Mouse (Mus musculus) myocyte (in vitro differentiated cells): ENCODE measurements around the gene Kcng3. TPM values are rescaled to one million over a fixed set of nuclear protein-coding genes. Genes with fewer than 3 reads are reported as not detected.

Experiments used
- H3K27me3 ChIP-seq: one replicate; pipeline ENCODE4 v1.6.1; 2011; ENCODE audit not compliant: control insufficient read depth, insufficient read depth, insufficient read length
- H3K36me3 ChIP-seq: one replicate; pipeline ENCODE4 v1.6.1; 2011; ENCODE audit not compliant: control insufficient read depth, insufficient read depth
- H3K4me2 ChIP-seq: one replicate; pipeline ENCODE4 v1.6.1; 2011; ENCODE audit warnings: low read depth, control low read depth
- H3K4me3 ChIP-seq: one replicate; pipeline ENCODE4 v1.5.1; 2011; ENCODE audit warnings: mild to moderate bottlenecking, control low read depth, moderate library complexity
- H3K79me2 ChIP-seq: one replicate; pipeline ENCODE4 v1.6.1; 2011; ENCODE audit not compliant: control insufficient read depth, insufficient read depth
- H3ac ChIP-seq: one replicate; pipeline ENCODE4 v1.6.1; 2011; ENCODE audit not compliant: control insufficient read depth, insufficient read length
- CEBPB ChIP-seq: IDR thresholded peaks from 2 replicates; pipeline ENCODE4 v1.6.1; 2011; ENCODE audit warnings: mild to moderate bottlenecking, moderate library complexity; ENCODE audit not compliant: poor library complexity, insufficient read depth, severe bottlenecking
- E2F4 ChIP-seq: IDR thresholded peaks from one replicate; pipeline ENCODE4 v1.6.1; 2011; ENCODE audit warnings: mild to moderate bottlenecking, control low read depth, moderate library complexity; ENCODE audit not compliant: insufficient read depth
- MAX ChIP-seq: IDR thresholded peaks from one replicate; pipeline ENCODE4 v1.6.1; 2011; ENCODE audit warnings: low read depth, mild to moderate bottlenecking, control low read depth
- MYOD1 ChIP-seq, 3 experiments: IDR thresholded peaks; one replicate each; pipeline ENCODE4 v1.6.1; 2011; ENCODE audit warnings: control low read depth in 2 of 3, low read depth in 2 of 3, mild to moderate bottlenecking in 2 of 3, moderate library complexity in 1 of 3; ENCODE audit not compliant: insufficient read length in 2 of 3, control insufficient read depth in 1 of 3
- MYOG ChIP-seq, 3 experiments: IDR thresholded peaks; one replicate each; pipeline ENCODE4 v1.6.1; 2011; ENCODE audit warnings: control low read depth in 2 of 3, low read depth in 2 of 3, mild to moderate bottlenecking in 2 of 3; ENCODE audit not compliant: insufficient read length in 2 of 3, control insufficient read depth in 1 of 3, insufficient read depth in 1 of 3
- POLR2A ChIP-seq: IDR thresholded peaks from one replicate; pipeline ENCODE4 v1.6.1; 2011; ENCODE audit warnings: low read depth, mild to moderate bottlenecking, control low read depth, moderate library complexity; ENCODE audit not compliant: insufficient read length
- POLR2AphosphoS2 ChIP-seq: IDR thresholded peaks from one replicate; pipeline ENCODE4 v1.6.1; 2011; ENCODE audit warnings: low read depth, control low read depth; ENCODE audit not compliant: insufficient read length
- REST ChIP-seq: IDR thresholded peaks from one replicate; pipeline ENCODE4 v1.6.1; 2011; ENCODE audit warnings: mild to moderate bottlenecking, control low read depth, moderate library complexity; ENCODE audit not compliant: insufficient read depth, insufficient read length
- SRF ChIP-seq: IDR thresholded peaks from one replicate; pipeline ENCODE4 v1.6.1; 2011; ENCODE audit warnings: low read depth; ENCODE audit not compliant: control insufficient read depth, insufficient read length
- TCF12 ChIP-seq: IDR thresholded peaks from one replicate; pipeline ENCODE4 v1.6.1; 2011; ENCODE audit warnings: mild to moderate bottlenecking, control low read depth; ENCODE audit not compliant: poor library complexity, insufficient read depth, severe bottlenecking
- TCF3 ChIP-seq: IDR thresholded peaks from one replicate; pipeline ENCODE4 v1.6.1; 2011; ENCODE audit warnings: low read depth, control low read depth; ENCODE audit not compliant: insufficient read length
- USF1 ChIP-seq: IDR thresholded peaks from one replicate; pipeline ENCODE4 v1.6.1; 2011; ENCODE audit warnings: low read depth, mild to moderate bottlenecking, control low read depth, moderate library complexity
- polyA plus RNA-seq: library from polyadenylated mRNA; unstranded; fragments of >200 nt; fragmentation: generic; extraction: Trizol; gene quantifications from one replicate; pipeline ENCODE4 v1.2.1, GENCODE M21; 2012; ENCODE audit warnings: missing spikeins

The Kcng3 gene
- polyA plus RNA-seq, 1 experiment, result not detected

DNA sequence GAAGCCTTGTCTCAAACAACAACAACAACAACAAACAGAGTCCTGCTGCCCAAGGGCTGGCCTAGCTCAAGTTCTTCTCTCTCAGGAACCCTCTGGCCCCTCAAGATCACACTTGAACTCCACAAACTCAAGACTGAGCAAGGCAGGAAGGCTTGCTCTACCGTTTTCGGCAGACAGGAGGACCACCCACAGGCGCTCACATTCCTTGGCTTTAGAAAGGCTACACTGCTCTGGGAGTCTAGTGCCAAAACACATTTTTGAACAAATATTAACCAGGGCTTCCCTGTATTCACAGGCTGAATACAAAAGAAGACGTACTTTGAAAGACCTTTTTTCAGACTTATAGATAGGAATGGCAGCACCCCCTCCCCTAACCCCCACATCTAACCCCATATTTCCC lies 59.3 kb downstream of the Kcng3 start:
- Histone ChIP-seq H3K27me3 (no peaks in the 10 kb centered on the region), H3K4me3 (no peak overlapping the region), H3K36me3 (no peaks in the 10 kb centered on the region), H3ac (no peak overlapping the region), H3K79me2 (no peaks in the 10 kb centered on the region), H3K4me2 (no peak overlapping the region)
- no peak for TF ChIP-seq REST
- no peak for TF ChIP-seq MAX
- no peak for TF ChIP-seq SRF
- no peak for TF ChIP-seq POLR2A
- no peak for TF ChIP-seq TCF12
- TF ChIP-seq MYOD1 (IDR thresholded peaks at IDR 0.05; ENCODE audit: control insufficient read depth in 1 of 3, insufficient read length in 2 of 3, low read depth in 2 of 3), result no peak
- TF ChIP-seq MYOG (IDR thresholded peaks at IDR 0.05; ENCODE audit: control insufficient read depth in 1 of 3, insufficient read depth in 1 of 3, insufficient read length in 2 of 3, low read depth in 2 of 3), result no peak
- no peak for TF ChIP-seq E2F4
- no peak for TF ChIP-seq POLR2AphosphoS2
- no peak for TF ChIP-seq USF1
- no peak for TF ChIP-seq CEBPB
- TF ChIP-seq TCF3, result no peak

GRCm38 (mm10) chr17:83567375-83567774 lies 64.3 kb downstream of the Kcng3 start:
- Histone ChIP-seq H3K79me2 (no peaks in the 10 kb centered on the region), H3K36me3 (no peaks in the 10 kb centered on the region), H3K27me3 (no peaks in the 10 kb centered on the region), H3K4me3 (no peak overlapping the region), H3ac (no peak overlapping the region), H3K4me2 (no peak overlapping the region)
- TF ChIP-seq MYOD1 (IDR thresholded peaks at IDR 0.05; ENCODE audit: control insufficient read depth in 1 of 3, insufficient read length in 2 of 3, low read depth in 2 of 3), result no peak
- TF ChIP-seq POLR2A, result no peak
- TF ChIP-seq USF1, result no peak
- no peak for TF ChIP-seq TCF12
- TF ChIP-seq REST, result no peak

DNA sequence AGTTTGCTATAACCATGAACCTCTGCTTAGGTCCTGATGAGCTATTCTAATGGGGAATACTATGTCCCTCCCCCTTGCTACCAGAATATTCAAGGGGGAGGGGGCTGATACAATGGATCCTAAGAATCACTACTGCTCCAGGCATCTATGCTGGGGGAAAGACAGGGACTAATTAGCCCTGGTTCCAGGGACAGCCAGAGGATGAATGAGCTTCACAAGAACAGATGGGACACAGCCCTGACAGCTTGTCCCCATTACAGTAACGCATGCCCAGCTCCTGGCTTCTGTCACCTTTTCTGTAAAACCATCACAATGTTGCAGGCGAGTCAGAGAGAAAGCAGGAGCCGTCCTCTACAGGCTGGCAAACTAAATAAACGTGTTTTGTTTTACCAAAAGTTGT lies 66.2 kb downstream of the Kcng3 start:
- Histone ChIP-seq H3K27me3 (no peaks in the 10 kb centered on the region), H3K36me3 (no peaks in the 10 kb centered on the region), H3ac (no peak overlapping the region), H3K79me2 (no peaks in the 10 kb centered on the region), H3K4me2 (no peak overlapping the region), H3K4me3 (no peak overlapping the region)
- TF ChIP-seq MYOD1 (IDR thresholded peaks at IDR 0.05; ENCODE audit: control insufficient read depth in 1 of 3, insufficient read length in 2 of 3, low read depth in 2 of 3) (no peak), TCF3 (no peak), POLR2A (no peak)

GRCm38 (mm10) chr17:83564119-83564820 lies 67.4 kb downstream of the Kcng3 start:
- no peak overlapping the region for H3ac ChIP-seq
- no peaks in the 10 kb centered on the region for H3K27me3 ChIP-seq
- no peak overlapping the region for H3K4me3 ChIP-seq
- no peaks in the 10 kb centered on the region for H3K36me3 ChIP-seq
- H3K79me2 ChIP-seq, result no peaks in the 10 kb centered on the region
- no peak overlapping the region for H3K4me2 ChIP-seq
- TF ChIP-seq POLR2AphosphoS2 (no peak), USF1 (no peak), POLR2A (no peak), E2F4 (no peak), SRF (no peak), TCF3 (no peak), REST (no peak), MAX (no peak), CEBPB (no peak), TCF12 (no peak), MYOG (IDR thresholded peaks at IDR 0.05; ENCODE audit: control insufficient read depth in 1 of 3, insufficient read depth in 1 of 3, insufficient read length in 2 of 3, low read depth in 2 of 3) (no peak), MYOD1 (IDR thresholded peaks at IDR 0.05; ENCODE audit: control insufficient read depth in 1 of 3, insufficient read length in 2 of 3, low read depth in 2 of 3) (no peak)

DNA sequence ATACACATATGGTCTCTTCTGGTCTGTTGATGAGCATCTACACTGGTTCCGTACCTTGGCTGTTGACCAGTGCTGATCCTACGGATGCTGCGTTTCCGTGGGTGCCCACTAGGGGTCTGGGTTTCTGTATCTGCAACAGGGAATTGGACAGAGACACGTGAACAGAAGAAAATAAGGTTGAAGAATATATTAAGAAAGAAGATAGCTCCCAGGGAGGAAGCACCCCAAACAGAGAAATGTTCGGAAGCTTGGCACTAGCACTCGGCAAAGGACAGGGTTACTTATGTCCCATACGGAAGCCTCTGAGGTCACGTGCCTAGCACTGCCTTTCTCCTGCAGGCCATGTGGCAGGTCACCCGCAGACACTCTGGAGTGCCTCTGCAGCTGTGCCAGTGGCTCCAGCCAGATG lies 68.0 kb downstream of the Kcng3 start:
- H3ac ChIP-seq, result no peak overlapping the region
- no peaks in the 10 kb centered on the region for H3K79me2 ChIP-seq
- H3K4me3 ChIP-seq, result no peak overlapping the region
- no peak overlapping the region for H3K4me2 ChIP-seq
- no peak for TF ChIP-seq REST
- no peak for TF ChIP-seq TCF12
- no peak for TF ChIP-seq POLR2AphosphoS2
- no peak for TF ChIP-seq USF1
- no peak for TF ChIP-seq TCF3
- TF ChIP-seq SRF, result no peak
- H3K27me3 ChIP-seq, result no peaks in the 10 kb centered on the region
- H3K36me3 ChIP-seq, result no peaks in the 10 kb centered on the region
